Mouse (Mus musculus) forebrain, postnatal 0 days (tissue): ENCODE data around the gene Rab4b. TPM values are rescaled to one million over a fixed set of nuclear protein-coding genes. Genes with fewer than 3 reads are reported as not detected.

Source experiments
- ATAC-seq: fragments of 200-750 bp; cut with Nextera tagmentation; 2 replicates; pipeline ENCODE4 v1.8.0; 2017; ENCODE audit warnings: mild to moderate bottlenecking, moderate library complexity
- DNase-seq: peaks from one replicate; pipeline ENCODE4 v3.0.0-alpha.2; 2015
- H3K27ac ChIP-seq: fragments of 300-500 bp; sonication (generic); 2 replicates; pipeline ENCODE4 v1.5.1; 2014; ENCODE audit warnings: low read depth, mild to moderate bottlenecking, antibody characterized with exemption, low read length, moderate library complexity, mixed read lengths
- H3K27me3 ChIP-seq: fragments of 300-500 bp; sonication (generic); 2 replicates; pipeline ENCODE4 v1.6.1; 2014; ENCODE audit warnings: mild to moderate bottlenecking, low read length, mixed read lengths; ENCODE audit not compliant: insufficient read depth
- H3K36me3 ChIP-seq: fragments of 300-500 bp; sonication (generic); 2 replicates; pipeline ENCODE4 v1.6.1; 2014; ENCODE audit warnings: mild to moderate bottlenecking, moderate library complexity; ENCODE audit not compliant: insufficient read depth
- H3K4me1 ChIP-seq: fragments of 300-500 bp; sonication (generic); 2 replicates; pipeline ENCODE4 v1.6.1; 2014; ENCODE audit warnings: antibody characterized with exemption; ENCODE audit not compliant: insufficient read depth
- H3K4me2 ChIP-seq: fragments of 300-500 bp; sonication (generic); 2 replicates; pipeline ENCODE4 v1.6.1; 2014; ENCODE audit warnings: low read depth, mild to moderate bottlenecking, moderate library complexity
- H3K4me3 ChIP-seq: fragments of 300-500 bp; sonication (generic); 2 replicates; pipeline ENCODE4 v1.5.1; 2014; ENCODE audit warnings: low read depth, low read length, mixed read lengths
- H3K9ac ChIP-seq: fragments of 300-500 bp; sonication (generic); 2 replicates; pipeline ENCODE4 v1.6.1; 2014; ENCODE audit warnings: mild to moderate bottlenecking
- H3K9me3 ChIP-seq: fragments of 300-500 bp; sonication (generic); 2 replicates; pipeline ENCODE4 v1.6.1; 2016; ENCODE audit warnings: low read length
- CTCF ChIP-seq: sonication (generic); IDR thresholded peaks from 2 replicates; pipeline ENCODE4 v1.5.1; 2016; ENCODE audit warnings: antibody characterized with exemption, control low read depth, low read depth
- WGBS: fragments of 180-500 bp; shearing (Covaris S2); extraction: QIAGEN DNeasy Blood & Tissue Kit; methylation state at CpG from one replicate; pipeline ENCODE4 v1.1.7; 2014; 5-methylcytosine and 5-hydroxymethylcytosine counted together
- polyA plus RNA-seq: library from polyadenylated mRNA; unstranded; fragments of >200 nt; fragmentation: Nextera tagmentation; extraction: Ambion mirVana; gene quantifications from 2 replicates; pipeline ENCODE4 v1.2.1, GENCODE M21; 2015
- total RNA-seq: library from RNA; depleted of rRNA; stranded (reverse); fragments of >200 nt; gene quantifications from 2 replicates; pipeline ENCODE4 v1.2.3, GENCODE M21; 2014

Gene Rab4b
- total and polyA plus RNA-seq, 2 experiments from 2014 or later: 66.8 to 125 TPM

DNA sequence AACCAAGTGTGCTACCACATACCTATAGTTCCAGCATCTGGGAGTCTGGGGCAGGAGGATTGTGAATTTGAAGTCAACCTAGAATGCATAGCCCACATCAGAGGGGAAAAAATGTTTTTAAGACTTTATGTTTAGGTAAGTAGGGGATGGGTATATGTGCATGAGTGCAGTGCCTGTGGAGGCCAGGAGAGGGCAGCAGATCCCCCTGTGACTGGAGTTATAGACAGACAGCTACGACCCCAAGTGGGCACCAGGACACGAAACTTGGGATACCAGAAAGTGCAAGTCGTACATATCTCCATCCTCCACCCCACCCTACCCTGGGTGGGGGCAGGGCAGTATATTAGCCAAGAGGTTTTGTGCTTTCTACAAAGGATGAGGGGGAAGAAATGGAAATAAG, 6.3 kb upstream of the Rab4b start:
- 69% methylated on average over 3 of the region's 3 CpGs for WGBS
- Histone ChIP-seq H3K9ac (no peak overlapping the region), H3K4me1 (no peaks in the 10 kb centered on the region), H3K27me3 (no peaks in the 10 kb centered on the region), H3K36me3 (peaks cover 54% of the 10 kb centered on the region), H3K9me3 (no peaks in the 10 kb centered on the region), H3K4me2 (no peak overlapping the region), H3K27ac (no peak overlapping the region), H3K4me3 (no peak overlapping the region)
- ATAC-seq (peak; percentile 36; the same call in 1 of the 2 replicates), DNase-seq (peak; percentile 32)
- TF ChIP-seq CTCF: peak; percentile 69

GRCm38 (mm10) chr7:27182498-27182897, 3.8 kb upstream of the Rab4b start:
- H3K27me3 ChIP-seq: no peaks in the 10 kb centered on the region
- ATAC-seq (no peak), DNase-seq (no peak)
- WGBS: 51% methylated on average over 1 of the region's 1 CpGs
- H3K4me2 ChIP-seq: no peak overlapping the region
- H3K4me1 ChIP-seq: peaks cover 4% of the 10 kb centered on the region; the same call in 1 of the 2 replicates
- H3K9ac ChIP-seq: no peak overlapping the region
- peaks cover 31% of the 10 kb centered on the region for H3K36me3 ChIP-seq
- H3K27ac ChIP-seq: no peak overlapping the region
- H3K9me3 ChIP-seq: no peaks in the 10 kb centered on the region
- no peak for TF ChIP-seq CTCF
- no peak overlapping the region for H3K4me3 ChIP-seq

GRCm38 (mm10) chr7:27180837-27181695, 2.4 kb upstream of the Rab4b start, which contains the start of the genes Gm21983 and Mia:
Gene Gm21983, minus strand, starts transcription at chr7:27181086.
Gene Mia, minus strand, starts transcription at chr7:27181157.
- H3K27me3 ChIP-seq: no peaks in the 10 kb centered on the region
- ATAC-seq: no peak
- no peak for TF ChIP-seq CTCF
- H3K36me3 ChIP-seq: peaks cover 20% of the 10 kb centered on the region
- DNase-seq: no peak
- H3K27ac ChIP-seq: no peak within 1 kb of the TSS
- peaks cover 4% of the 10 kb centered on the region; the same call in 1 of the 2 replicates for H3K4me1 ChIP-seq
- no peak within 1 kb of the TSS for H3K4me2 ChIP-seq
- H3K9ac ChIP-seq: no peak within 1 kb of the TSS
- WGBS: 69% methylated on average over 14 of the region's 14 CpGs
- H3K4me3 ChIP-seq: no peak within 1 kb of the TSS
- no peaks in the 10 kb centered on the region for H3K9me3 ChIP-seq

DNA sequence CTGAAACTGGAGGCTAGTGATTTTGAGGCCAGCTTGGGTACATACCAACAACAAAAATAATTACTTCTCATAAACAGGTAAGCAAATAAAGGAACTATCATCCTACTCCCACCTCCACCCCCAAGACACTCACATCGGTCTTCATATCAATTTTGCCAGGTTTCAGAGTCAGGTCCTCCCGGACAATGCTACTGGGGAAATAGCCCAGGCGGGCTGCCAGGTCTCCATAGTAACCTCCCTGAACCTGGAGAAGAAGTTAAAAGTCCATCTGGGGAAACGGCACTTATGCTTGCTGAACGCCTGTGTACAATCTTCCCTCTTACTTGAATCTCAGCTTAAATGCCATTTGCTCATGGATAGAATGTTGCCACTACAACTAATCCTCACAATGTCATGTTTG, 1.3 kb upstream of the Rab4b start:
- Histone ChIP-seq H3K4me3 (no peak overlapping the region), H3K4me2 (no peak overlapping the region), H3K9ac (no peak overlapping the region), H3K9me3 (no peaks in the 10 kb centered on the region), H3K36me3 (peaks cover 10% of the 10 kb centered on the region), H3K27me3 (no peaks in the 10 kb centered on the region), H3K27ac (no peak overlapping the region), H3K4me1 (peaks cover 4% of the 10 kb centered on the region; the same call in 1 of the 2 replicates)
- 45% methylated on average over 5 of the region's 5 CpGs for WGBS
- no peak for TF ChIP-seq CTCF
- DNase-seq (no peak), ATAC-seq (no peak)

DNA sequence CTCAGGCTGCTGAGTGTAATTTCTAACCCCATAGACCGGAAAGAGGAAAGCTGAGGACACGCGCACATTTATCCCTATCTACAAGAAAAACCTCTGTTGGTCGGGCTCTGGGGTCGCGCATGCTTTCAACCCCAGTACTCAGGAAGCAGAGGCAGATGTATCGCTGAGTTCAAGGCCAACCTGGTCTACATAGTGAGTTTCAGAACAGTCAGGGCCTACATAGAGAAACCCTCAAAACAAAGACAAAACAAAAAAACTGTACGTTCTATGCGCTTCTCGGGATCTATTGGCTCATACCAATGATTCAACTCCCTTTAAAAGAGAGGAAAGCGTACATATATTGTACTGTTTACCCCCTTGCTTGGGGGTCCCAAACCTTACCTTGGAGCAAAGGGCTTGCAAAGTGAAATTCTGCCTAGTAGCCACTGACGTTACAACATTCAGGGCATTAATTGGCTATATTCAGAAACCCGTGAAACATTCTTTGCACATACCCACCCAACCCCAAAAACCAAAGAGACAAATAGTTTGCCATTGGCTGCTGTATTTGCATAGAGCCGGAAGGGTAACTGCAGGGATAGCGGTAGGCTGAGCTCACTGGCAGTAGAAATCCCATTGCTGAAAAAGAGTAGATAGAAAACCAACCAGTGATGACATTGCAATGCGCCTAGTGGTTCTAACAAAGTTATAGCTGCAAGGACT, 672 bp upstream of the Rab4b start:
- Histone ChIP-seq H3K4me1 (peaks cover 4% of the 10 kb centered on the region; the same call in 1 of the 2 replicates), H3K4me3 (peak overlapping the region; percentile 78), H3K4me2 (peak overlapping the region; percentile 59), H3K27ac (peak overlapping the region; percentile 90), H3K9ac (peak overlapping the region; percentile 51), H3K27me3 (no peaks in the 10 kb centered on the region), H3K36me3 (peaks cover 10% of the 10 kb centered on the region), H3K9me3 (no peaks in the 10 kb centered on the region)
- no peak for ATAC-seq
- 41% methylated on average over 16 of the region's 16 CpGs for WGBS
- TF ChIP-seq CTCF: no peak
- no peak for DNase-seq

DNA sequence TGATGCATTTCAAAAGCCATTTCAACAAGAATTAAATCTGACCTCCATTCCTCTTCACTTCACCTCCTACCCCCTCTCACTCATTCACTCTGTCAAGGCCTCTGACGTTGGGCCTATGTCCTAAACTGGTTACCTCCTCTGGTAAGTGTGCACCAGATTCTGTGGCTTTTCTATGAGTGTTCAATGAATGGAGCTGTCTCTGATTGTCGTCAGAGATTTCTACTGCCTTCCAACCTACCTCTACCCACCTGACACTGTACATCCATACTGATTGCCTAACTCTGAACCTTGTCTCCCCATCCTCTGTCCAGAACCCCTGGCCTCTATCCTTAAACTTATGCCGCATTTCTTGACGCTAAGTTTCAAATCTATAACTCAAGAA, 763 bp downstream of the Rab4b start:
- Histone ChIP-seq H3K36me3 (peaks cover 21% of the 10 kb centered on the region), H3K4me1 (peaks cover 4% of the 10 kb centered on the region; the same call in 1 of the 2 replicates), H3K9ac (peak overlapping the region; percentile 66), H3K27me3 (no peaks in the 10 kb centered on the region), H3K27ac (peak overlapping the region; percentile 90), H3K4me3 (peak overlapping the region; percentile 78), H3K9me3 (no peaks in the 10 kb centered on the region), H3K4me2 (peak overlapping the region; percentile 59)
- ATAC-seq (no peak), DNase-seq (no peak)
- WGBS: 19% methylated on average over 4 of the region's 4 CpGs
- no peak for TF ChIP-seq CTCF

GRCm38 (mm10) chr7:27174896-27175295, 3.8 kb downstream of the Rab4b start:
- Histone ChIP-seq H3K27me3 (no peaks in the 10 kb centered on the region), H3K9ac (no peak overlapping the region), H3K4me3 (no peak overlapping the region), H3K4me2 (no peak overlapping the region), H3K9me3 (no peaks in the 10 kb centered on the region), H3K36me3 (peaks cover 38% of the 10 kb centered on the region), H3K27ac (no peak overlapping the region), H3K4me1 (peaks cover 4% of the 10 kb centered on the region; the same call in 1 of the 2 replicates)
- DNase-seq (no peak), ATAC-seq (no peak)
- WGBS: 94% methylated on average over 7 of the region's 7 CpGs
- no peak for TF ChIP-seq CTCF
